Mouse (Mus musculus): ENCODE measurements at regions not wholly inside any gene's neighbourhood (a gene's known extent, or its start where the extent isn't known, plus 50 kb on each side); places are given as distances from the start of the nearest gene placed in this dataset.

DNA sequence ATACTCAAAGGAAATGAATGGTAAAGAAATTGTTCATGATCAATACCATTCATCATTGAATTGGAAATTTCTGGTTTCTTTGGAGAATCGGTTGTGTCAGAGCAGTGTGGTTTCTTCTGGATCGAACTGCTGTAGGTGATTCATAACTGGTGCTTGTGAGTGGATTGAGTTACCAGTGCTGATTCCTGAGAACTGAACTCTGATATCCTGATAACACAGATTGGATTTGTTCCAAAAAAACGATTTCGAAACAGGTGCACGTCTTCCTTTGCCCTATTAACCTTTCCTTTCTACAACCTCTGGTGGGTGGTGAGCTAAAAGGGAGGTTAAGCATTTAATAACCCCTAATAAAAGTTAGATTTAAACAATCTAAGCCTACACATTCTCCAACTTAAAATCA, 569.0 kb upstream of the Robo1 start:
- TF ChIP-seq CTCF (IDR thresholded peaks at IDR 0.05; ENCODE audit: low read depth) = no peak
- TF ChIP-seq EP300 (IDR thresholded peaks at IDR 0.05; ENCODE audit: low read depth) = no peak
